Mouse (Mus musculus) midbrain, embryonic 15.5 days (tissue): ENCODE data around the gene Olfr558. TPM values are rescaled to one million over a fixed set of nuclear protein-coding genes. Genes with fewer than 3 reads are reported as not detected.

Experiments
- ATAC-seq: fragments of 200-750 bp; cut with Nextera tagmentation; replicated peaks from 2 replicates; pipeline ENCODE4 v1.8.0; 2017; ENCODE audit warnings: moderate TSS enrichment
- H3K27ac ChIP-seq: fragments of 300-500 bp; sonication (generic); 2 replicates; pipeline ENCODE4 v1.5.1; 2015; ENCODE audit warnings: mild to moderate bottlenecking, inconsistent platforms
- H3K27me3 ChIP-seq: fragments of 300-500 bp; sonication (generic); replicated peaks from 2 replicates; pipeline ENCODE4 v1.6.1; 2015; ENCODE audit warnings: inconsistent platforms
- H3K36me3 ChIP-seq: fragments of 300-500 bp; sonication (generic); replicated peaks from 2 replicates; pipeline ENCODE4 v1.6.1; 2015; ENCODE audit warnings: inconsistent platforms
- H3K4me1 ChIP-seq: fragments of 300-500 bp; sonication (generic); 2 replicates; pipeline ENCODE4 v1.6.1; 2015; ENCODE audit warnings: inconsistent platforms
- H3K4me2 ChIP-seq: fragments of 300-500 bp; sonication (generic); 2 replicates; pipeline ENCODE4 v1.6.1; 2015; ENCODE audit warnings: inconsistent platforms, mild to moderate bottlenecking, moderate library complexity
- H3K4me3 ChIP-seq: fragments of 300-500 bp; sonication (generic); 2 replicates; pipeline ENCODE4 v1.5.1; 2015; ENCODE audit warnings: mild to moderate bottlenecking, inconsistent platforms
- H3K9ac ChIP-seq: fragments of 300-500 bp; sonication (generic); 2 replicates; pipeline ENCODE4 v1.6.1; 2015; ENCODE audit warnings: mild to moderate bottlenecking, inconsistent platforms
- H3K9me3 ChIP-seq: fragments of 300-500 bp; sonication (generic); 2 replicates; pipeline ENCODE4 v1.6.1; 2016; ENCODE audit warnings: inconsistent platforms
- WGBS: fragments of 180-500 bp; shearing (Covaris S2); methylation state at CpG from one replicate; pipeline ENCODE4 v1.1.7; 2015; ENCODE audit warnings: mixed read lengths; 5-methylcytosine and 5-hydroxymethylcytosine counted together
- polyA plus RNA-seq: library from polyadenylated mRNA; unstranded; fragments of >200 nt; fragmentation: Nextera tagmentation; extraction: Ambion mirVana; gene quantifications from 2 replicates; pipeline ENCODE4 v1.2.1, GENCODE M21; 2015

Gene Olfr558
- polyA plus RNA-seq = 0.05 TPM in 1 of 2 replicates, not detected in the other

- Histone ChIP-seq H3K4me3 (no peak within 1 kb of the TSS), H3K36me3 (no peaks in the 10 kb centered on the region), H3K4me1 (no peaks in the 10 kb centered on the region), H3K27me3 (no peaks in the 10 kb centered on the region), H3K27ac (no peak within 1 kb of the TSS), H3K9ac (no peak within 1 kb of the TSS), H3K9me3 (no peaks in the 10 kb centered on the region), H3K4me2 (no peak within 1 kb of the TSS)
- no peak for ATAC-seq
These were observed at the start of gene Olfr558 for GRCm38 (mm10) chr7:102701915-102702314. Olfr558 (plus strand) TSS chr7:102702215.

DNA sequence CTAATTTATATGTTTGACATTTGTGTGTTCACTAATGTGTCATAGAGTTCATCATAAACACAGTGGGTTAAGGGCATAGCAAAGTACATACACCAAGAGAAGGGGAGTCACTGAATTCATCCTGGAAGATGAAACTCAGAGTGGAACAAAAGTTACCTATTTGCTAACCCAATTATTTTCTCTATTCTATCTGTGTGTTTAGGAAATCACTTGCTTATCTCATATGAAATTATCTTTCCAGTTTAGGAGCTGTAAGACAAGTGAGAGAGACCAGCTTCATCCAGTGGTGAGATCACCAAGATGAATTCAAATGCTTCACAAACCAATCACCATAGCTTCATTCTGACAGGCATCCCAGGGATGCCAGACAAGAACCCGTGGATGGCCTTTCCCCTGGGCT, 43.5 kb upstream of the Olfr558 start, which contains the start of gene Olfr555:
Gene Olfr555, plus strand, starts transcription at position 301 of the 400 bp plus-strand sequence.
- 78% methylated on average over 1 of the region's 1 CpGs for WGBS
- H3K27ac ChIP-seq = no peak within 1 kb of the TSS
- no peaks in the 10 kb centered on the region for H3K4me1 ChIP-seq
- ATAC-seq = no peak
- H3K4me3 ChIP-seq = no peak within 1 kb of the TSS
- H3K36me3 ChIP-seq = no peaks in the 10 kb centered on the region
- H3K4me2 ChIP-seq = no peak within 1 kb of the TSS
- H3K9ac ChIP-seq = no peak within 1 kb of the TSS
- H3K9me3 ChIP-seq = no peaks in the 10 kb centered on the region
- H3K27me3 ChIP-seq = no peaks in the 10 kb centered on the region

DNA sequence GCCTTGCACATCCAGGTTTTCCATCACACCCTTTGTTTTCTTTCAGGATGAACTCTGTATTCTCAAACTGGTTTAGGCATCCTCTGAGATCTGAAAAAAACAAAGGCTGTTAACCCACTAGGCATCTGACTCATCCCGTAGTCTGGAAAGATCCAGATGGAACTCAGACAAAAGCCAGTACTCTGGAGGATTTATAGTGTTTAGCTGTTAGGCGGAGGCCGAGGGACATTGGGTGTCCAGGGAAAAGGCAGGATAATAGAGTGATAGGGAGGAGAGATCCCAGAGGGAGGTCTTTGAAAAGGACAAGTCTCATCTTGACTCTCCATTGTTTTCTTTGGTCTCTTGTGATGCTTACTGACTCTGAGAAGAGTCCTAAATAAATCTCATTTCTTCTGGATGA, 37.4 kb upstream of the Olfr558 start, which contains the start of gene Olfr556:
Gene Olfr556, plus strand, starts transcription at position 301 of the 400 bp plus-strand sequence.
- Histone ChIP-seq H3K4me2 (no peak within 1 kb of the TSS), H3K27me3 (no peaks in the 10 kb centered on the region), H3K4me3 (no peak within 1 kb of the TSS), H3K27ac (no peak within 1 kb of the TSS), H3K9ac (no peak within 1 kb of the TSS), H3K9me3 (no peaks in the 10 kb centered on the region), H3K36me3 (no peaks in the 10 kb centered on the region), H3K4me1 (no peaks in the 10 kb centered on the region)
- ATAC-seq = no peak
- 43% methylated on average over 3 of the region's 3 CpGs for WGBS

- H3K36me3 ChIP-seq = no peaks in the 10 kb centered on the region
- H3K27ac ChIP-seq = no peak overlapping the region
- no peaks in the 10 kb centered on the region for H3K27me3 ChIP-seq
- no peaks in the 10 kb centered on the region for H3K4me1 ChIP-seq
- H3K9ac ChIP-seq = no peak overlapping the region
- H3K9me3 ChIP-seq = no peaks in the 10 kb centered on the region
- no peak overlapping the region for H3K4me3 ChIP-seq
- no peak for ATAC-seq
- no peak overlapping the region for H3K4me2 ChIP-seq
- WGBS = 31% methylated on average over 2 of the region's 2 CpGs
These were observed 36.6 kb upstream of the Olfr558 start for GRCm38 (mm10) chr7:102665378-102665777.

- H3K4me3 ChIP-seq = no peak overlapping the region
- no peak for ATAC-seq
- H3K27me3 ChIP-seq = no peaks in the 10 kb centered on the region
- H3K9ac ChIP-seq = no peak overlapping the region
- H3K36me3 ChIP-seq = no peaks in the 10 kb centered on the region
- WGBS = 71% methylated on average over 2 of the region's 2 CpGs
- H3K9me3 ChIP-seq = no peaks in the 10 kb centered on the region
- H3K4me1 ChIP-seq = no peaks in the 10 kb centered on the region
- no peak overlapping the region for H3K27ac ChIP-seq
- no peak overlapping the region for H3K4me2 ChIP-seq
These were observed 25.8 kb upstream of the Olfr558 start for GRCm38 (mm10) chr7:102676225-102676624.

DNA sequence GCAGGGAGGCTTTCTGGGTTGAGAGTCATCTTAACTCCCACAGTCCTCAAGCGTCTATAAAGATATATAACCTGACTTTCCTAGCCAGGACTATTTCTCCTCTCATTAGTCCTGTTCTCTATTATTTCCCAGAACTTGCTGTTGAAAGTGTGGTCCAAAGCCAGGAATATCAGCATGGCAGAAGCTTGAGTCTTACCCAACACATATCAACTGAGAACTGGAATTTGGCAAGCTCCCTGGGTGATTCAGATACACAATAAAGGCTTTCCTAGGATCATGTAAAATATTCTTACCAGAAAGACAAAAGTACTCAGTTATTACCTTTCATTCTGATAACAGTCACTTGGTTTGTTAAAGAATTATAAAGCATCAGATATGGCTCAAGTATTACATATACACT, 20.1 kb upstream of the Olfr558 start:
- Histone ChIP-seq H3K27ac (no peak overlapping the region), H3K36me3 (no peaks in the 10 kb centered on the region), H3K4me3 (no peak overlapping the region), H3K4me2 (no peak overlapping the region), H3K9ac (no peak overlapping the region), H3K4me1 (no peaks in the 10 kb centered on the region), H3K27me3 (no peaks in the 10 kb centered on the region), H3K9me3 (no peaks in the 10 kb centered on the region)
- 91% methylated on average over 1 of the region's 1 CpGs for WGBS
- no peak for ATAC-seq

DNA sequence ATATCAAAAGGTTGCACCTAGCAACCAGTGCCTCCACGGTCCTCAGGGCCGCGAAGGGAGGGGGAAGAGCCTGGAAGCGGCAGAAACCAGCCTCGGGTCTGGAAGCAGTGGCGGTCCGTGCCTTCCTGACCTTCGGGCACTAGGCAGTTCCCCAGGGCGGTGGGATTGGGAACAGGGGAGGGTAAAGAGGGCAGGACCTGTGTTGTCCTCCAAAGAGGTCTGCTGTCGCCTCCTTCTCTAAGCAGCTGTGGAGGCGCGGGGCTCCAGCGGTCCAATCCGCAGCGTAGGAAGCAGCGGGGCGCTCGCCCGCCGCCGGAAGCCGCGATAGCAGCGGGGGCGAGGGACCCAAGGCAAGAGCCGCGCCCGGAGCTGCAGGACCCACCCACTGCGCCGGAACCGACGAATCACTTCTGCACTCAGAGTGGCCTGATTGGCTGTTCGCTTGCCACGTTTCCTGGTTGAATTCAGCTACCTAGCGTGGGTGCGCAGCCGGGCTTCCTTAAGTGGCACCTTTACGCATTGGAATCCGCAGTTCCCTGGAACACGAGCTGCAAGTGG, 15.0 kb upstream of the Olfr558 start, which contains the start of gene Trim68:
Gene Trim68, minus strand, starts transcription at position 384 of the 558 bp plus-strand sequence.
- Histone ChIP-seq H3K27me3 (no peaks in the 10 kb centered on the region), H3K9ac (peak within 1 kb of the TSS; percentile 66), H3K36me3 (no peaks in the 10 kb centered on the region), H3K4me1 (peaks cover 6% of the 10 kb centered on the region), H3K4me2 (peak within 1 kb of the TSS; percentile 71), H3K27ac (peak within 1 kb of the TSS; percentile 77), H3K9me3 (no peaks in the 10 kb centered on the region), H3K4me3 (peak within 1 kb of the TSS; percentile 59)
- WGBS = 0% methylated on average over 40 of the region's 40 CpGs
- ATAC-seq = peak; percentile 100

GRCm38 (mm10) chr7:102695358-102696125, 6.5 kb upstream of the Olfr558 start, which contains the start of gene Olfr557:
Olfr557 (plus strand) TSS chr7:102695910.
- H3K9me3 ChIP-seq = no peaks in the 10 kb centered on the region
- no peaks in the 10 kb centered on the region for H3K36me3 ChIP-seq
- H3K27ac ChIP-seq = no peak within 1 kb of the TSS
- 81% methylated on average over 5 of the region's 5 CpGs for WGBS
- no peak within 1 kb of the TSS for H3K4me2 ChIP-seq
- no peaks in the 10 kb centered on the region for H3K27me3 ChIP-seq
- no peak for ATAC-seq
- H3K4me1 ChIP-seq = no peaks in the 10 kb centered on the region
- no peak within 1 kb of the TSS for H3K4me3 ChIP-seq
- no peak within 1 kb of the TSS for H3K9ac ChIP-seq

DNA sequence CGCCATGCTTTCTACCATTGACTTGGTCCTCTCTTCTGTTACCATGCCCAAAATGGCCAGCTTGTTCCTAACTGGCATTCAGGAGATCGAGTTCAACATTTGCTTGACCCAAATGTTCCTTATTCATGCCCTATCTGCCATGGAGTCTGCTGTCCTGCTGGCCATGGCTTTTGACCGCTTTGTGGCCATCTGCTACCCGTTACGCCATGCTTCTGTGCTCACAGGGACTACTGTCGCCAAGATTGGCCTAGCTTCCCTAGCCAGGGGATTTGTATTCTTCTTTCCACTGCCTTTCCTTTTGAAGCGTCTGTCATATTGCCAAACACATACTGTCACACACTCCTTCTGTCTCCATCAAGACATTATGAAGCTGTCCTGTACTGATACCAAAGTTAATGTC, 3.6 kb upstream of the Olfr558 start:
- Histone ChIP-seq H3K4me2 (no peak overlapping the region), H3K9me3 (no peaks in the 10 kb centered on the region), H3K27ac (no peak overlapping the region), H3K4me1 (no peaks in the 10 kb centered on the region), H3K4me3 (no peak overlapping the region), H3K9ac (no peak overlapping the region), H3K27me3 (no peaks in the 10 kb centered on the region), H3K36me3 (no peaks in the 10 kb centered on the region)
- ATAC-seq = no peak
- 87% methylated on average over 7 of the region's 7 CpGs for WGBS

- Histone ChIP-seq H3K4me3 (no peak within 1 kb of the TSS), H3K4me2 (no peak within 1 kb of the TSS), H3K27ac (no peak within 1 kb of the TSS), H3K27me3 (no peaks in the 10 kb centered on the region), H3K36me3 (no peaks in the 10 kb centered on the region), H3K4me1 (no peaks in the 10 kb centered on the region), H3K9me3 (no peaks in the 10 kb centered on the region), H3K9ac (no peak within 1 kb of the TSS)
- WGBS = 38% methylated on average over 1 of the region's 1 CpGs
- no peak for ATAC-seq
These were observed 17.0 kb downstream of the Olfr558 start, which contains the start of gene Olfr33 for GRCm38 (mm10) chr7:102718970-102719369. Olfr33 (minus strand) TSS chr7:102719070.

GRCm38 (mm10) chr7:102727391-102727790, 25.4 kb downstream of the Olfr558 start, which contains the start of gene Olfr559:
Olfr559 (minus strand) TSS chr7:102727491.
- Histone ChIP-seq H3K27ac (no peak within 1 kb of the TSS), H3K27me3 (no peaks in the 10 kb centered on the region), H3K9ac (no peak within 1 kb of the TSS), H3K36me3 (no peaks in the 10 kb centered on the region), H3K9me3 (no peaks in the 10 kb centered on the region), H3K4me3 (no peak within 1 kb of the TSS), H3K4me2 (no peak within 1 kb of the TSS), H3K4me1 (no peaks in the 10 kb centered on the region)
- ATAC-seq = no peak

GRCm38 (mm10) chr7:102733793-102734192, 31.8 kb downstream of the Olfr558 start:
- H3K9me3 ChIP-seq = no peaks in the 10 kb centered on the region
- no peaks in the 10 kb centered on the region for H3K36me3 ChIP-seq
- H3K4me3 ChIP-seq = no peak overlapping the region
- no peak overlapping the region for H3K27ac ChIP-seq
- H3K4me2 ChIP-seq = no peak overlapping the region
- no peak for ATAC-seq
- no peak overlapping the region for H3K9ac ChIP-seq
- H3K27me3 ChIP-seq = no peaks in the 10 kb centered on the region
- WGBS = 79% methylated on average over 1 of the region's 1 CpGs
- no peaks in the 10 kb centered on the region for H3K4me1 ChIP-seq
